Mouse (Mus musculus) left cerebral cortex, adult 6 months (tissue): ENCODE measurements around the gene Mettl15. TPM values are rescaled to one million over a fixed set of nuclear protein-coding genes. Genes with fewer than 3 reads are reported as not detected.

ENCODE experiments used
- long read RNA-seq, 2 experiments: library from polyadenylated mRNA; unstranded; transcript quantifications; one replicate each; pipeline ENCODE4 v2.0.0; 2019 to 2020
- polyA plus RNA-seq: library from polyadenylated mRNA; unstranded; fragments of <200 nt; fragmentation: Nextera tagmentation; gene quantifications from 2 replicates; pipeline ENCODE4 v1.2.3, GENCODE M21; 2021

Mettl15 gene
- 6.2 and 8.2 TPM in 2 replicates for polyA plus RNA-seq
- long read RNA-seq, experiment 1, partial matches to known transcripts, result 3 of 43 reads
- long read RNA-seq, experiment 1, other reads (novel, unspliced or antisense), result 38 of 43 reads
- long read RNA-seq, experiment 2, partial matches to known transcripts, result 0 of 4 reads
- long read RNA-seq, experiment 2, other reads (novel, unspliced or antisense), result 4 of 4 reads

GRCm38 (mm10) chr2:109280600-109281340 is at the start of gene Mettl15, which contains the start of gene Kif18a:
TSS of gene Mettl15 (minus strand) at chr2:109280748.
TSS of gene Kif18a (plus strand) at chr2:109280738.

Other genes starting within 250 kb of the Mettl15 start
- gene Kif18a, start within 50 bp of the Mettl15 start, polyA plus RNA-seq, result 0.46 and 1.0 TPM in 2 replicates